Mouse (Mus musculus): ENCODE results near the gene Aicda.

Aicda gene

DNA sequence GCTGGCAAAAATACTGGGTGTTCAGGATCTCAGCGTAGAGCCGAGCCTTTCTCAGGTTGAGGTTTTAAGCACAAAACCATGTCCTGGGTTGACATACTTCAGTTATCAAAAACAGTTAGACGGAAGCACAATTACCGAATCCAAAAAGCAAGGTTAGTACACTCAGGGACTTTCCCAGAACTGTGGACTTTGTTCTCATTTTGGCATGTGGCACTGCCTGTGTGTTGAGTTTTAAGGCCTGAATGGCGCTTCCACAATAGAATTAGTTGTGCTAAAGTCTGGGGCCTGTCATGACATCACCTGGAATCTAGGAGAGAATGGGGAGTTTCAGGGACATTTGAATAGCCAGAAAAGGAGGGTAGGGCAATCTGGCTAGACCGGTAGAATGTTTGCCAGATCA lies 44.8 kb downstream of the Aicda start:
- in situ Hi-C loops (cut with MboI; ENCODE audit: low sequenced_read_pairs): no loop called here

DNA sequence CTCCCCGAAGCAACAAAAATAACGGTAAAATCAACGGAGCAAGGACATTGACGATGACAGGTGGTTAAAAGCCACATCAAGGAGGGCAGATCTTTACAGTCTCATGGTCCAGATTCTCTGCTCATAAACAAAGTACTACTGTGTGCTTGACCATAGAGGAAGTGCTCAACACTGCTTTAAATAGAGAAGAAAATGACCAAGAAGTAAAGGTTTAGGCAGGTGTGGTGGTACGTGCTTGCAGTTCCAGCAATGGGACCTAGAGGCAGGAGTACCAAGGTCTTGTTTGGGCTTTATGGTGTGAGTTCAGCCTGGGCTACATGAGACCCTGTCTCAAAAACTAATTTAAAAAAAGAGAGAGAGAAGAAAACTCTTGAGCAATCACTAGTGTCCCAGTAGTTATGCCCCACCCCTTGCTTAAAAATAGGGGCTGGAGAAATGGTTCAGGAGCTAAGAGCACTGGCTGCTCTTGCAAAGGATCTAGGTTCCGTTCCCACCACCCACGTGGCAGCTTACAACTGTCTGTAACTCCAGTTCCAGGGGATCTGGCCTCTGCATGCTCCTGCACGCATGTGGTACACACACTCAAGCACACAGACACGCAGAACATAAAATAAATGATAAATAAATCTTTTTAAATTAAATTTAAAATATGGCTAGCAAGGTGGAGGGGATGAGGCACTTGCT lies 45.6 kb downstream of the Aicda start:
- in situ Hi-C loops (cut with MboI; ENCODE audit: low sequenced_read_pairs): no loop called here

- in situ Hi-C loops (cut with MboI; ENCODE audit: low sequenced_read_pairs): no loop called here
These were observed 46.6 kb downstream of the Aicda start for GRCm38 (mm10) chr6:122600066-122600646.

DNA sequence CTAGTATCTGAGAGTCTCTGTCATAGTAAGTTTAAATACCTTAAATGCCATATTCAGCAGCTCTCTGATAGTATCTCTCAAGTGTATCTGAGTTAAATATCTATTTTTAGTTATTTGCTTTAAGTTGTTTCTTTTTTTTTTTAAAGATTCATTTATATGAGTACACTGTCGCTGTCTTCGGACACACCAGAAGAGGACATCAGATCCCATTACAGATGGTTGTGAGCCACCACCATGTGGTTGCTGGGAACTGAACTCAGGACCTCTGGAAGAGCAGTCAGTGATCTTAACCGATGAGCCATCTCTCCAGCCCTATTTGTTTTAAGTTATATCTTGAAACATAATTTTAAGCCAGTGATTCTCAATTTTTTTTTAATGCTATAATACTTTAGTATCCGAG lies 47.4 kb downstream of the Aicda start:
- in situ Hi-C loops (cut with MboI; ENCODE audit: low sequenced_read_pairs): no loop called here

DNA sequence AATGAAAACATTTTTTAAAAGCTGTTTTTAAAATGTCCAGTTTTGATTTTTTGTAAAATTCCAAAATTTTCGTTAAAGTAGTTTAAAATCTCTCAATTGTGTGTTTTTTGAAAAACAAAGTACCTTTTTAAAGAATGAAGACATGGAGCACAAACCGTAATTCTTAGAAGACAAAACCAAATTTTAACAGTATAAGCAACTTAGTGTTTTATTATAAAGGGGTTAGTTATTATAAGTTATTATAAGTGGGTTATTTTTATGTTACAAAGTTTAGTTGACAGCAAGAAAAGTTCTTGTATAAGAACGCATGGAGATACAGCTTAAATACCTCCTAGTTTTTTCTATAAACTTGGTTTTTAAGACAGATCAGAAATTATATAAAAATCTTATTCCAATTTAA lies 48.0 kb downstream of the Aicda start:
- in situ Hi-C loops (cut with MboI; ENCODE audit: low sequenced_read_pairs): no loop called here

GRCm38 (mm10) chr6:122602242-122602991 lies 48.8 kb downstream of the Aicda start, which contains the start of gene Apobec1:
Gene Apobec1, minus strand, starts transcription at chr6:122602444.
- in situ Hi-C loops (cut with MboI; ENCODE audit: low sequenced_read_pairs): no loop called here

DNA sequence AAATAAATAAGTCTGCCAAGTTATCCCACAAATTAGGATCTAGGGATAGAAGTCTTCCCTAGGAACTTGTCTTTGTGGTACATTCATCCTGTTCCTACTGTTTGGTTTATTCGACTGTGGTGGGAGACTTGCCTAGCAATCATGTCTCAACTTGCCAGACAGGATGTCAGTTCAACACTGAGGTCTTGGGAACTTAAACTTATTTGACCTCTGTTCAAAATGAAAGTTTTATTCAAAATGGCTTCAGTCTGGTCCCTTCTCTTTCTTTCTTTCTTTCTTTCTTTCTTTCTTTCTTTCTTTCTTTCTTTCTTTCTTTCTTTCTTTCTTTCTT lies 49.4 kb downstream of the Aicda start:
- in situ Hi-C loops (cut with MboI; ENCODE audit: low sequenced_read_pairs): no loop called here

- in situ Hi-C loops (cut with MboI; ENCODE audit: low sequenced_read_pairs): no loop called here
These were observed 50.7 kb downstream of the Aicda start for GRCm38 (mm10) chr6:122604260-122604659.

DNA sequence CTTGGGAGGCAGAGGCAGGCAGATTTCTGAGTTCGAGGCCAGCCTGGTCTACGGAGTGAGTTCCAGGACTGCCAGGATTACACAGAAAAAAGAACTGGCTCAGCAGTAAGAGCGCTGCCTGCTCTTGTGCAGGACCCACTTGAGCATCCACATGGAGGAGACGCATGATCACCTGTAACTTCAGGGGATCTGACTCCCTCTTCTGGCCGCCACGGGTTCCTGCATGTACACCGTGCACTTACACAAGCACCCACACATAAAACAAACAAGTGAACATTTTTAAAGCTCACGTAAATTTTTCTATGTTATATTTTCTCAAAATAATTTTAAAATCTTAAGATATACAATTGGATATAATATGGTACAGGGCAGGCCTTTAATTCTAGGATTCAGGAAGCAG lies 51.9 kb downstream of the Aicda start:
- in situ Hi-C loops (cut with MboI; ENCODE audit: low sequenced_read_pairs): no loop called here

- in situ Hi-C loops (cut with MboI; ENCODE audit: low sequenced_read_pairs): no loop called here
These were observed 53.1 kb downstream of the Aicda start for GRCm38 (mm10) chr6:122606661-122607060.

DNA sequence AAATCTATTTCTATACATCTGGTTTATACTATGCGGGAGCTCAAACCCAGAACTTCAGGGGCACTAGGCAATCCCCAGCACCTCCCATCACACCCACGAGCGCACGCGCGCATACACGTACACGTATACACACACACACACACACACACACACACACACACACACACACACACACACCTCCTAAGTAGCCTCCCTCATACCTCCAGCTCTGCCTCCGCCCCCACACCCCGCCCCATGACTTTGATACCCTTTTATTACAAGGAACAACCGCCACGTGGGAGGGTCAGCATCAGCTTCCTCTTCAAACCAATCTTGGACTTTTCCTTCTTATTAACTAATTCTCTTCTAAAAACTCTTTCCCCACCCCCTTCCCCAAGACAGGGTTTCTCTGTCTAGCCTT lies 54.1 kb downstream of the Aicda start:
- in situ Hi-C loops (cut with MboI; ENCODE audit: low sequenced_read_pairs): no loop called here

GRCm38 (mm10) chr6:122608434-122609376 lies 55.1 kb downstream of the Aicda start:
- in situ Hi-C loops (cut with MboI; ENCODE audit: low sequenced_read_pairs): no loop called here

DNA sequence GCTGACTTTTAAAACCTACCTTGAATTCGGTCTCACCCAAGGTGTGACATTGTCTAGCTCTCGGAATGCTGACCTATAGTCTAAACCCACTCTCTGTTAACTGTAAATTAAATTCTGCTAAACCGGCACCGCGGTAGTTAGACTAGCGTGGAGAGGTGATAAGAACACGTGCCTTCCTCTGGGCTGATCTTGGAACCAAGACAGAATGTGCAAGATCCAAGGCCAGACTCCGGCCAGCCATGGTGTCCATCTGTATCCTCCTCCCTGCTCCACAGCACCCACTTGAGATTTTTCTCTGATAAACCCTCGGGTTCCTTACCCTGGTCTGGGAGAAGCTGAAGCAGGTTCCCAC lies 55.8 kb downstream of the Aicda start:
- in situ Hi-C loops (cut with MboI; ENCODE audit: low sequenced_read_pairs): no loop called here

GRCm38 (mm10) chr6:122609771-122610170 lies 56.2 kb downstream of the Aicda start, which contains the start of gene Gdf3:
Gene Gdf3, minus strand, starts transcription at chr6:122610087.
- in situ Hi-C loops (cut with MboI; ENCODE audit: low sequenced_read_pairs): no loop called here

GRCm38 (mm10) chr6:122612426-122612825 lies 58.8 kb downstream of the Aicda start:
- in situ Hi-C loops (cut with MboI; ENCODE audit: low sequenced_read_pairs): no loop called here

Measured in CH12F3 (cell line).